Mouse (Mus musculus): ENCODE data around the gene Schip1.

Gene Schip1

DNA sequence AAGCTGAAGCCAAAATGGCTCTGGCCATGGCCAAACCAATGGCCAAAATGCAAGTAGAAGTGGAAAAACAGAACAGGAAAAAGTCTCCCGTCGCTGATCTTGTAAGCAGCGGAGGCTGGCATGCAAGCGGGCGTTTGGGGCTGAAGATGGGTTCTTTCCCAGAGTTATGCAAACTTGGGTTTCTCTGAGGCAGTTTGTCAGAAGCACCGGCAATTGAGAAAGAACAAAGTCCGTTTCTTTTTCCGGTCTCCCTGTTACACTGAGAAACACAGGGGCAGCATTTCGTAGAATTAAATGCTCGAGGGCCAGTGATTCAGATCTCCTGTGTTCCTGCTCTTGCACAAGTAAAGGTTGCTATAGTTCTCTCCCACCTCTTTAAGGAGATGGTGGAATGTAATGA lies 553.1 kb downstream of the Schip1 start:
- DNase-seq (ENCODE audit: low spot score): no peak

GRCm38 (mm10) chr3:68619097-68619496 lies 554.5 kb downstream of the Schip1 start:
- DNase-seq (ENCODE audit: low spot score): no peak

- no peak for DNase-seq (ENCODE audit: low spot score)
Observed at GRCm38 (mm10) chr3:68621971-68622370, 557.4 kb downstream of the Schip1 start.

DNA sequence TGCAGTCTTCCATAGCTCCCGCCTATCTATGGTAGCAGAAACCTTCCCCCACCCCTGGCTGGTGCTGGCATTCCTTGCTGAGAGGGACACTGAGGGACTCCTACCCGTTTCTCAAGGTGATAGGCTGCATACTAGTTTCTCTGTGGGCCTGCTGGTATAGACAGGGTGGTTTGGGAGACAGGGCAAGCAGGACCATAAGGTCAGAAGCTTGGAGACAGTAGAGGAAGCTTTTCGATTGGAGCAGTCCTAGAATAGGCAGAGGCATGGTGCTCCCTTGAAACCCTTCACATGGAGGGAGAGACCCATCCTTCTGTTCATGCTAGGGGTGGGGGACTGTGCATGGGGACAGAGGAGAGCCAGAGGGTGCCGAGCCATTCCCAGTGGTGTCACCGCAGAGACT lies 558.4 kb downstream of the Schip1 start:
- DNase-seq (ENCODE audit: low spot score): no peak

DNA sequence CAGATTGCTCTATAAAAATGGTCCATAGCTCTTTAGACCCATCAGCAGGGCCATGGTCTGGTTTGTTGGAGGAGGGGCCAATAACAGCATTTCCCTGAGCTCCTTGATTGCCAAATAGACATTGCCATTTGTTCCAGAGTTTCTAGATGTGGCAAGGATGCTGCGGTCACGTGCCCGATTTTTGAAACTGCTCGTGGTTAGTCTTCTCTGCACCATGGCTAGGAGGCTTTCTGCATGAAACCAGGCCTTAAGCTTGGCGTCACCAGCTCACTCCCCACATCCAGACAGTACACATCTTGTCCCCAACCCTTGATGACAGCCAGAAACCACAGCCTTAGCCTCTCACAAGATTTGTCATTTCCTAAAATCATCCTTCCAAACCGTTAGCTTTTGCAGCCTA lies 559.9 kb downstream of the Schip1 start:
- no peak for DNase-seq (ENCODE audit: low spot score)

DNA sequence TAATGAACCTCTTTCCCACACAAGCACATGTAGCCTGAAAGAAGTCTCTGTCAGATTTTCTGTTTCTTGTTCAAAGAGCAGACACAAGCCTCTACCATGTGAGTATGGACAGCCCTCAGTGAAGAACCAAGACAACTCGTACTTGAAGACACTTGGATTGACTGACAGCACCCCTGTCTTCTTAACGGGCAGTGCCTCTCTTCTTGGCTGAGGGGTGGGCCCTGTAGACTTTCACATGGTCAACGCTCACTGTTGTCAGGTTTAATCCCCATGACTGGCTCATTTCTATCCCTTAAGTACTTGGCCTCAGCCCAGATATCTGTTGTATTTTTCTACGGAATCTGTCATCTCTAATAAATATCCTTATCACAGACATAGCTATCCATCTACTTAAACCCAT lies 565.7 kb downstream of the Schip1 start:
- DNase-seq (ENCODE audit: low spot score): no peak

DNA sequence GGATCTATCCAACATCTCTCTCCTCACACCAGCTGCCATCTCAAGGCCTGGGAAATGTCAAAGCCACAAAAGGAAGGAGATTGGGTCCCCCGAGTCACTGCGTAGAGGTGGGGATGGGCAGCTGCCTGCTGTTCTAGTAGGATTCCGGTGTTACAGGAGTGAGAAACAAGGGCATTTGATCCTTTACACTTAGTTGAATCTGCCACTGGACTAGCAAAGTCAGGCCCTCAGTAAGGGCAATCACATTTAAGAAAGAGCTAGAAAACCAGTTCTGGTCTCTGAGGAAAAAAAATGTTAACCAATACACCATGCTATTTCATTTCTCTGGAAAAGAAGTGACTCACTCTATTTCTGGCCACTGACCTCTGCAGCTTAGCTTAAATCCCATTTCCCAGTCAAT lies 566.2 kb downstream of the Schip1 start:
- no peak for DNase-seq (ENCODE audit: low spot score)

GRCm38 (mm10) chr3:68632714-68633113 lies 568.1 kb downstream of the Schip1 start:
- no peak for DNase-seq (ENCODE audit: low spot score)

- DNase-seq (ENCODE audit: low spot score): no peak
Observed at GRCm38 (mm10) chr3:68633577-68633976, 569.0 kb downstream of the Schip1 start.

DNA sequence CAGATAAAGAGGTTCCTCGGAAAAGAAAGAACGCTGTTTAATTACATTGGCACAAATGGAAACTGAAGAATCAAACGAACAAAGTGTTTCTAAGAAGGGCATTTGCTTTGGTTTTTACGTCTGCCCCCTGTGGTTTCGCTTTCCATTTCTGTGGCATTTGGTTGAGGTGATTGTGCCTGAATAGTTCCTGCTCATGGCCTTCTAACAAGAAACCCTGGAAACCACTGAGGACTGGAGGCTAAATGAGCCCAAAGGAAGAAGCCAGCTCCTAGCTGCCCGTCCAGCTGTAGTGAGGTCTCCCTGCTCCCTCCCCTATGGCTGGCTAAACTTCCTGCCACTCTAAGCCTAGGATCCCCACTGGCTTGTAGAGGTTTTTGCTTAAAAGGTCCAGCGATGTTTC lies 573.4 kb downstream of the Schip1 start:
- DNase-seq (ENCODE audit: low spot score): no peak

- no peak for DNase-seq (ENCODE audit: low spot score)
Observed at GRCm38 (mm10) chr3:68638703-68639102, 574.1 kb downstream of the Schip1 start.

GRCm38 (mm10) chr3:68642935-68643334 lies 578.3 kb downstream of the Schip1 start:
- DNase-seq (ENCODE audit: low spot score): no peak

GRCm38 (mm10) chr3:68646387-68647130 lies 582.0 kb downstream of the Schip1 start:
- no peak for DNase-seq (ENCODE audit: low spot score)

DNA sequence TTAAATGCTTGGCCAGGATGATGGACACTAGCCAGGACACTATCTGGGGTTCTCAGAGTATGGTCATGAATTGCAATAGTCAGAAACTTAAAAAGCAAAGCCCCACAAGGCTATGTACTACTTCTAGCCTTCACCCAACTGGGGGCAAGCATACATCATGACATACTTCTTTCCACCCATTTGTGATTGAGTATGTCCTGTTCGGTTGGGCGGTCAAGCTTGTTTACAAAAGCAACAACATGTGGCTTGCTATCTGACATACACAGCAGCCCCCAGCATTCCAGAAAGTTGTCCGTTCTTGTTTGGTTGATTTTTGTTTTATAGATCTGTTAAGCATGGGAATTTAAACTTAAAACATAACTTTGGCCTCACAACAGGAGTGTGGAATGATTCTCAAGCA lies 582.7 kb downstream of the Schip1 start:
- no peak for DNase-seq (ENCODE audit: low spot score)

- no peak for DNase-seq (ENCODE audit: low spot score)
Observed at GRCm38 (mm10) chr3:68650251-68650650, 585.6 kb downstream of the Schip1 start.

- DNase-seq (ENCODE audit: low spot score): no peak
Observed at GRCm38 (mm10) chr3:68656607-68657352, 592.2 kb downstream of the Schip1 start.

- DNase-seq (ENCODE audit: low spot score): no peak
Observed at GRCm38 (mm10) chr3:68657589-68658245, 593.1 kb downstream of the Schip1 start.

- DNase-seq (ENCODE audit: low spot score): no peak
Observed at GRCm38 (mm10) chr3:68659996-68660395, 595.4 kb downstream of the Schip1 start.

GRCm38 (mm10) chr3:68660538-68660937 lies 595.9 kb downstream of the Schip1 start:
- no peak for DNase-seq (ENCODE audit: low spot score)

DNA sequence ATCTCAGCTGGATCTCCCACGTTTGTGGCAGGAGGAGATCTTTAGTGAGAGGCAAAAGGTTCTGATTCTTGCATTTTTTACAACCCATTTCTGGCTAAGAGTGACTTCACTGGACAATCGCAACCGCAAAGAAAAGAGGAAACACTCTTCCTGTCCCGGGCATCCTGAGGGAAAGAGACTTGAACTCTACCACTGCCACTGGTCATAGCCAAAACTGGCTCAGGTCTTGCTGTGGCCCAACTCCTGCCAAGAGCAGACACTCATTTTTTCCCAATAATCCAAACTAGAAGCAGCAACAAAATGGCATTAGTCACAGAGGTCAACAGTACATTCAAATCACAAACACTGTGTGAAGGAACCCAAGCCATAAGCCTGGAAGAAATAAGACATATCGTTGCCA lies 597.8 kb downstream of the Schip1 start:
- DNase-seq (ENCODE audit: low spot score): no peak

- DNase-seq (ENCODE audit: low spot score): no peak
Observed at GRCm38 (mm10) chr3:68664337-68664736, 599.7 kb downstream of the Schip1 start.

DNA sequence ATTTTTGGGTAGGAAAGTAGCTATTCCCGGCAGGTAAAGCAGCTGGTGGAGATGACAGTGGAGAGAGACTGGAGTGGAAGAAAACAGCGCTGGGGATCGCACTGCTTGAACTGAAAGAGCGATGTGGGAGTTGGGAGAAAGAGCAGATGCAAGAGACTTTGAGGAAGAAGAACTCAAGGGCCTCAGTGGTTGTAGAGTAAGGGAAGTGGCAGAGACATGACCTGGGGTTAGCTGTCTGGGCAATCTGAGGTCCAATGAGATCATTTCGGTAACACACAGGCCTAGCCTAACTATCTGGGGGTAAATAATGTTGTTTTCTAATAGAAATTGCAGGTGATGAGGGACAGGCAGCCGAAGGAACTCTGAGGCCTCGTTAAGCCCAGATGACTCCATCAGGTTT lies 601.8 kb downstream of the Schip1 start:
- DNase-seq (ENCODE audit: low spot score): no peak

DNA sequence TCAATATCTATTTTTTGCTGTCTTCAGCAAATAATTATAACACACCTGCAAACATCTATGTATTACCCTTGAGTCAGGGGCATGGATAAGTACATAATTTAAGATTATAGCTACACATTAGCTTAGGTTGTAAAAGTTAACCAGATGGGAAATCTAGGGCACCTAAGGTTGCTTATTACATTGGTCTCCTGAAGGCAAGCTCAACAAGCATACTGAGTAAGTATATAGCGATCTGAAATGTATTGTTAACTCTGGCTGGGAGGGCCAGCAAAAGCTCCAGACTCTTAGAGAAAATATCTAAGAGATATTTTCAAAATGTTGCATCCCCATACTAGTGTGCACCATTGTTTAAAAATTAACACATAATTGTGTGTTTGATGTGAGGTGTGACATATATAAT lies 603.2 kb downstream of the Schip1 start:
- no peak for DNase-seq (ENCODE audit: low spot score)
